Mouse (Mus musculus): ENCODE data around the gene Crls1.

Crls1 gene

GRCm38 (mm10) chr2:132846407-132847358 is at the start of gene Crls1:
Gene Crls1, plus strand, starts transcription at chr2:132846666.
- peak; percentile 99 for DNase-seq (ENCODE audit: low spot score)

DNA sequence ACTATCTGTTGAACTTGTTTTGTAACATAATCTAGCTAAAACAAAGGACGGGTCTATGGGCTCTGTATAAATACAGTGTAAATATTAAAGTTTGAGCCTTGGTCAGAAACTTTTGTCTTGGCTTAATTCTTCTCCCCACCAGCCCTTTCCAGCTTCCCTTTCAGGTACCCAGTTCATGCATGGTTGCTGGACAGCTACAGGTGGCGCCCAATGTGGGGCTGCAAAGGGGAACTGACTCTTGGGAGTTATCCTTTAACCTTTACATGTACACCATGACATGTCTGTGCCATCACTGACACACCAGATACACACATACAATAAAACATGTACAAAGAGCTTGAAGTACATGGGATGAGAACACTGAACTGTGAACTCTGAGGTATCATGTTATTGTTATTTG is 43.5 kb upstream of the Crls1 start:
- DNase-seq (ENCODE audit: low spot score) = no peak

DNA sequence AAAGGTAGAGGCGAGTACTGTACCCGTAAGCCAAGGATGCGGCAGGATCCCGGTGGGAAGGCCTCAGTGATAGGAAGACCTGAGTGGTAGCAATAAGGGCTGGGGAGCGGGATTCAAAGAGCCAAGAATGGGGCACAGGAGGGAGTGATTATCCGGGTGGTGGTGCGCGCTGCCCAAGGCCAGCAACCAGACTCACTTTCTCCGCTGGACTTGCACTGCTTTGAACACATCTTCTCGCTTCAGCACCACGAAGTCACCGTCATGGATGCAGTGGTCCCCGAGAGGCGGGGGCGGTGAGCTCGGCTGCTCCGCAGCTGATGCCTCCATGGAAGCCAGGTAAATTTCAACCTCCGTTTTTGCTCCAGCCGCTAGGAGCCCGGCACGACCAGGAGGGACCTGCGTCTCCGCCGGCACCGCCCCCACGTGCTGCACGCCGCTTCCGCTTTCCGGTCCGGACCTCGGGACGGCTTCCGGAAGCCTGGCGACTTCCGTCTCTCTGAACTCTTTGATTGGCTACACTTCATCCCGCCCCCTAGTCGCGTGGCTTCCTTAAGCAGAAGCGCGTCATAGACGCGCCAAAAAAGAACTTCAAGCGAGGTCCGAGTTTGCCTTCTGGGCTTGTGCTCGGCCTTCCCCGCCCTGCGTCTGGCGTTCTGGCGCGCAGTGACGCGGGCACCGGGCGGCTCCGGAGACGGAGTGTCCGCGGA is 30.7 kb upstream of the Crls1 start, which contains the start of the genes Trmt6 and Mcm8:
Trmt6 (minus strand) TSS at position 448 of the 707 bp plus-strand sequence.
Mcm8 (plus strand) TSS at position 534 of the 707 bp plus-strand sequence.
- DNase-seq (ENCODE audit: low spot score) = peak; percentile 80

DNA sequence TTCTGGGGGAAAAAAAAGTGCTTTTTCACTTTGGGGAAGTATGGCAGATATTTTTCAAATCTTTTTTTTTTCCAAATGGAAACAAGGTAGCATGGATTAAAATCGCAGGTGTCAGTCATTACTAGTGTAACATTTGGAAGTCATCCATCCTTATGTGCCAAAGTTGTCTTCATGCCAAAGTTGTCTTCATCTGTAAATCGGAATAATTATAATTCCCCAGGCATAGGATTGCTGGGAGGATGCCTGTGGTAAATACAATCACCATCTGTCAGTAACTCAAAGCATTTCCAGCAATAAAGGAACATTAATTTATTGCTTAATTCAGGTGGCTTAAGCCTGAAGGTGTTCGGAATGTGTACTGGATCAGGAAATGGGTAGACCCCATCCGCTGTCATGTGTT is 5.4 kb upstream of the Crls1 start:
- no peak for DNase-seq (ENCODE audit: low spot score)

DNA sequence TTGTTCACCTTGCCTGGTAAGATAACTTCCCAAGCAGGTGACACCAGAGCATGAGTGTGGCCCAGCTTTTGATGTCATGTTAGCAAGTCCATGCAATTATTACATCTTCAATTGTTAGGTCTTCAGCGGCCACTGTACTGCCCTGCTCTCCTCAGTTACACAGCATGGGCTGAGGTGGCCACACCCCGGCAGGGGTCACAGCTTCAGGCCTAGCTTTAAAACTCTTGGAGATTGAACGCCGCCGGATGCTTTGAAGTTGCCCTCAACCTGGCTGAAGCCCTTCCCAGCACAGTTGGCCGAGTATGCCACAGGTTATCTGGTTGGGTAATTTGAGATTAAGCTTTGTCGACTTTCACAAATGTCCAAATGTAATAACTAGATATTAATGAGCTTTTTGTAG is 1.1 kb downstream of the Crls1 start:
- no peak for DNase-seq (ENCODE audit: low spot score)

GRCm38 (mm10) chr2:132848361-132848760 is 1.9 kb downstream of the Crls1 start:
- DNase-seq (ENCODE audit: low spot score) = no peak

DNA sequence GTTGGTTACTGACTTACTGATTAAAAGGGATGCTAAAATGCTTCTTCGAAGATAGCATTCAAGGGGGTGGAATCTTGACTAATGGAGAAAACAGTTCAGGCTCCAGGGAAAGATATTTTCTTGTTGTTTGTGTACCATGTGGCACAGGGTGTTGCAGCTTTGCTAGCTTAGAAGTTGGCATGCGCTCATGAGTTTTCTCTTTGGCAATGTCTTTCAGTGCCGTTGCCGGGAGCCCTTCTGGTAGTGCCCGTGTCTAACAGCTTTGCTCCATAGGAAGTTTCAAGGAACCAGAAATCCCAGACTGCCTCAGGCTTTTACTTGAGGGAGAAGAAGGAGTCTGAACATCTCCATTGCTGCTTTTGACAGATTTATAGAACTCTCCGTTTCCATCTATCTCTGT is 2.7 kb downstream of the Crls1 start:
- DNase-seq (ENCODE audit: low spot score) = no peak

- no peak for DNase-seq (ENCODE audit: low spot score)
Observed at GRCm38 (mm10) chr2:132853051-132853450, 6.6 kb downstream of the Crls1 start.

GRCm38 (mm10) chr2:132856333-132856732 is 9.9 kb downstream of the Crls1 start:
- DNase-seq (ENCODE audit: low spot score) = no peak

DNA sequence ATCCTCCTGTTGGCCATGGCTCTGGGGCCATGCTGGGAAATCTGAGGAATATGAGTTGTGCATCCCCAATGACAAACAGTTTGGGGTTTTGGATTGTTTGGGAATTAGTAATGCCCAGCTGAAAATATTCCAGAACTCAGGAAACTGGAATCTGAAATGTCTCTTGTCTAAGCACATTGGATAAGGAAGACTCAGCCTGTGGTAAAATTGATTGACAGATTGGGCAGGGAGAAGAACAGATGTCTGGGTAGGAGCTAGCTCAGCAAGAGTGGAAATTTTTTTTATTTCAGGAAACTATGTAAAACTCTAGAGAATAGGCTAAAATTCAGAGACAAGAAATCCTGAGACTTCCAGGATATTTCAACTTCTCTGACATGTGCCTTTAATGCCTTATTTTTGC is 14.0 kb downstream of the Crls1 start:
- DNase-seq (ENCODE audit: low spot score) = no peak

- no peak for DNase-seq (ENCODE audit: low spot score)
Observed at GRCm38 (mm10) chr2:132861456-132861855, 15.0 kb downstream of the Crls1 start.

GRCm38 (mm10) chr2:132863325-132863724 is 16.9 kb downstream of the Crls1 start:
- DNase-seq (ENCODE audit: low spot score) = no peak

GRCm38 (mm10) chr2:132867521-132867920 is 21.1 kb downstream of the Crls1 start:
- DNase-seq (ENCODE audit: low spot score) = no peak

GRCm38 (mm10) chr2:132869682-132870081 is 23.2 kb downstream of the Crls1 start:
- no peak for DNase-seq (ENCODE audit: low spot score)

DNA sequence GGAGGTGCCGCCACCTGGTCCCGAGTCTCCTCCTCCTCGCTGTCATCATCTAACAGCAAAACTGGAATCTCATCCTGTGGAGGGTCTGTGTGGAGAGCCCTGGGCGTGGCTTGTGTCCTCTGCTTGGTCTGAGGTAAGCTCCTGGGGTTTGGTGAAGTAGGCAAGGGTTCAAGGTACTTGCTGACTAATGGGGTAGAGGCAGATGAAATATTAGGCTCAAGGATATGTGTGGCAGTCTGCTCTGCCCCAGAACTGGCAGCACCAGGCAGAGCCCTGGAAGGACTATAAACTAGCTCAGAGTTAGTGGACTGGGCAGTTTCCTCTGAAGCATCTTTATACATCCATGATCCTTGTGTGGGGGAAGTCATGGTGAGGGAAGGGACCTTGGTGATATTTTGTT is 23.8 kb downstream of the Crls1 start:
- no peak for DNase-seq (ENCODE audit: low spot score)

- DNase-seq (ENCODE audit: low spot score) = no peak
Observed at GRCm38 (mm10) chr2:132871663-132872062, 25.2 kb downstream of the Crls1 start.

- no peak for DNase-seq (ENCODE audit: low spot score)
Observed at GRCm38 (mm10) chr2:132873657-132874326, 27.3 kb downstream of the Crls1 start.

DNA sequence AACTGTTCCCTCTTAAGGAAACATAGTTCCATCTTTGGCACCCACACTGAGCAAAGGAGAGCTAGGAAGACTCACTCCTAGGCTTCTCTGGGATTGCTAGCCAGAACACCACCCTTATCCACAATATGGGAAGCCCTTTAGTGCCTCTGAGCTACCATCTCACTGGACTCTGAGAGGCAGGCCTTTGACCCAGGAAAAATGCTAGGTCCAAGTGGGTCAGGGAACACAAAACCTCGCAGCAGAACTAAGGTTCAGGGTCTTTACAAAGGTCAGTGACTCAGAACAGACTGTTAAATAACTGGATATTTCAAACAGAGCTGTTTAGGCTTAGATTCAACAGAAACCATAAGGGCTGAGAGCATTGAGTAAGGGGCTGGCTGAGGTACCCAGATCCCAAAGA is 30.5 kb downstream of the Crls1 start:
- DNase-seq (ENCODE audit: low spot score) = no peak

GRCm38 (mm10) chr2:132879261-132880044 is 33.0 kb downstream of the Crls1 start:
- no peak for DNase-seq (ENCODE audit: low spot score)

DNA sequence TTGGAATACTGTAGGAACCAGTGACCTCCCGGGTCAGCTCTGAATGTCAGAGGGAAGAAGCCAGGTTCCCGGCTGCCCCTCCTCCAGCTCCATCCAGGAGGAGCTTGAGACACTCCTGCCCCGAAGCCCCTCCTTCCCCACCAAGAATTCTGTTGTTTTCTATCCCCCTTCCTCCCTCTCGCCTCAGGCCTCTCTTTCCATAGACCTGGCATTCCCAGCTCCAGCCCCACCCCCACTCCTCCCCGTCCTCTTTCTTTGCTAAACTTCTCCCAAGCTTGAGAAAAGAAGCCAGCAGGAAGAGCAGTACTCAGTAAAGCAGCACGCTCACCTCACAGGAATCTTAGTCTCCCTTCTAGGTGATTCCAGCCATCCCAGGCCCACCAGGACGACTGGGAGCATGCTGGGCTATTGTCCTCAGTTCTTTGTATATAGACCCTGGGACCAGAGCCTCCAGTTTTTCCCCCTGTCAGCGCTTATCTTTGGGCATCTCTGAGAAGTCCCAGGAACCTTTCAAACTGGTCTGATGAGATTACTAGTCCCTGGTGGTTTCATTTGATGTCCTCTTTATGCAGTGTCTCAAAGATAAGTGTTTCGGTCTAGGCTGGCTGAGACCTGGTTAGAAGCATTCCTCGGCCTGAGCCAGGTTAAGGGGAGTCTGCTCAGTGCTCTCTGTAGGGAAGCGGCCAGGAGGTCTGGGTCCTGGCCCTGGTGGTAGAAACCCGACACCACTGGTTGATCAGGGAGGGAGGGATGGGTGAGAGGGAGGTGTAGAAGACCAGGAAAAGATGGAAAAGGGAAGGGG is 34.6 kb downstream of the Crls1 start, which contains the start of gene Lrrn4:
Lrrn4 (minus strand) TSS at position 48 of the 802 bp plus-strand sequence.
- DNase-seq (ENCODE audit: low spot score) = no peak
